In the genomic region with DNA sequence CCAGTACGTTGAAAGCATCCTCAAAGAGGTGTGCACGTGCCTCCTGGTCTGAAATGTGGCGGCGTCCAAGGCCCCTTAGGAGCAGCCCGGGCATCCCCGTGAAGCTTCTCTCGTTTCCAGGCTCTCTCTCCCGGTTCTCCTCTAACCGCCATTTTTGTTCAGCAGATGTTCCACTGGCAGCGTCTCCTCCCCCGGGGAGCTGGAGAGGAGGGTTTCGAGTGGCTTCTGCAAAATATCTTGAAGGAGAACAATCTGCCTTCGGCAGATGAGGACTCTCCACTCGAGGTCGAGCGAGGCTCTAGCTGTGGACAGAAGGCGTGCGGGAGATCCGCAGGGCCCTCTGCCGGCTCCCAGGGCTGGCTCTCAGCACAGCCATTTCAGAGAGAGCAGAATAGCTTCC, we compare ENCODE assay signal across 15 mouse cellular contexts.
DNase-seq lines count a peak whose midpoint lies in the region; ATAC-seq and TF ChIP-seq lines count a peak whose summit lies in the region.
"Had no signal": no experiment of that assay in that cellular context is flagged by ENCODE, and none has a peak within 500 bp of the region (broad histone marks: within the 10 kb centered on the region; RNA-seq: fewer than 3 reads in every experiment).

No protein-coding gene starts in this region.

- no peak overlapping the region for H3K4me3 ChIP-seq in midbrain, embryonic 13.5 days (replicated peaks)
- no peak overlapping the region for H3K4me3 ChIP-seq in midbrain, postnatal 0 days (ENCODE audit: low read depth, low read length)
- no peak overlapping the region for H3K4me3 ChIP-seq in embryonic facial prominence, embryonic 14.5 days (ENCODE audit: low read depth, low read length)
- H3K4me3 ChIP-seq: heart, embryonic 12.5 days; liver, embryonic 12.5 days; neural tube, embryonic 15.5 days had no signal

- peak overlapping the region; percentile 47; the same call in 1 of the 2 replicates for H3K27ac ChIP-seq in midbrain, embryonic 13.5 days
- no peak overlapping the region for H3K27ac ChIP-seq in midbrain, postnatal 0 days (ENCODE audit: low read depth, low read length)
- peak overlapping the region; percentile 61 for H3K27ac ChIP-seq in embryonic facial prominence, embryonic 14.5 days (replicated peaks; ENCODE audit: low read depth, low read length)
- H3K27ac ChIP-seq: liver, embryonic 12.5 days; neural tube, embryonic 15.5 days had no signal

- TF ChIP-seq CTCF in midbrain, postnatal 0 days (IDR thresholded peaks at IDR 0.05), result no peak

- no peaks in the 10 kb centered on the region for H3K9me3 ChIP-seq in midbrain, embryonic 13.5 days
- no peaks in the 10 kb centered on the region for H3K9me3 ChIP-seq in midbrain, postnatal 0 days (ENCODE audit: low read length)
- H3K9me3 ChIP-seq in embryonic facial prominence, embryonic 14.5 days (ENCODE audit: control insufficient read depth, low read length), result no peaks in the 10 kb centered on the region
- H3K9me3 ChIP-seq: heart, embryonic 12.5 days; liver, embryonic 12.5 days; neural tube, embryonic 15.5 days had no signal

- H3K9ac ChIP-seq in midbrain, embryonic 13.5 days (replicated peaks), result no peak overlapping the region
- H3K9ac ChIP-seq in midbrain, postnatal 0 days (replicated peaks; ENCODE audit: low read length, poor library complexity, severe bottlenecking), result no peak overlapping the region
- no peak overlapping the region for H3K9ac ChIP-seq in embryonic facial prominence, embryonic 14.5 days (ENCODE audit: low read depth, low read length)
- H3K9ac ChIP-seq: heart, embryonic 12.5 days; liver, embryonic 12.5 days; neural tube, embryonic 15.5 days had no signal

- peaks cover 14% of the 10 kb centered on the region for H3K4me1 ChIP-seq in midbrain, embryonic 13.5 days (replicated peaks)
- no peaks in the 10 kb centered on the region for H3K4me1 ChIP-seq in midbrain, postnatal 0 days (ENCODE audit: insufficient read depth, low read length)
- peaks cover 13% of the 10 kb centered on the region for H3K4me1 ChIP-seq in embryonic facial prominence, embryonic 14.5 days (ENCODE audit: control insufficient read depth, insufficient read depth, low read length)

- peaks cover 6% of the 10 kb centered on the region; the same call in 1 of the 2 replicates for H3K27me3 ChIP-seq in midbrain, embryonic 13.5 days
- H3K27me3 ChIP-seq in midbrain, postnatal 0 days (ENCODE audit: insufficient read depth, low read length), result no peaks in the 10 kb centered on the region
- no peaks in the 10 kb centered on the region for H3K27me3 ChIP-seq in embryonic facial prominence, embryonic 14.5 days (replicated peaks; ENCODE audit: control insufficient read depth, insufficient read depth, low read length)
- H3K27me3 ChIP-seq: neural tube, embryonic 15.5 days had no signal

- WGBS in midbrain, embryonic 13.5 days, result 65% methylated on average over 20 of the region's 20 CpGs
- WGBS in midbrain, postnatal 0 days, result 61% methylated on average over 20 of the region's 20 CpGs
- 65% methylated on average over 20 of the region's 20 CpGs for WGBS in embryonic facial prominence, embryonic 14.5 days

- DNase-seq in gastrocnemius, postnatal 10 days, result peak; percentile 55
- no peak for DNase-seq in gastrocnemius, adult 8-10 months (ENCODE audit: low spot score in 2 of 2)
- no peak for DNase-seq in midbrain, postnatal 0 days (ENCODE audit: low spot score)
- peak; percentile 45 for DNase-seq in embryonic facial prominence, embryonic 14.5 days (ENCODE audit: low spot score)
- DNase-seq in testis, postnatal 10 days (ENCODE audit: low spot score), result peak; percentile 61
- DNase-seq in retina, embryonic 14.5 days (ENCODE audit: low spot score), result no peak
- DNase-seq: cerebellum, adult 9-10 months; kidney, postnatal 14 days; right cerebral cortex, adult 18-20 months had no signal

- no peak overlapping the region for H3K4me2 ChIP-seq in midbrain, embryonic 13.5 days (replicated peaks)
- H3K4me2 ChIP-seq in midbrain, postnatal 0 days (ENCODE audit: low read depth, low read length, poor library complexity, severe bottlenecking), result no peak overlapping the region
- H3K4me2 ChIP-seq in embryonic facial prominence, embryonic 14.5 days (ENCODE audit: low read depth, low read length), result peak overlapping the region; percentile 18; the same call in 1 of the 2 replicates
- H3K4me2 ChIP-seq: heart, embryonic 12.5 days; liver, embryonic 12.5 days; neural tube, embryonic 15.5 days had no signal

- H3K36me3 ChIP-seq in midbrain, embryonic 13.5 days, result no peaks in the 10 kb centered on the region
- H3K36me3 ChIP-seq in midbrain, postnatal 0 days (ENCODE audit: insufficient read depth, low read length), result no peaks in the 10 kb centered on the region
- H3K36me3 ChIP-seq in embryonic facial prominence, embryonic 14.5 days (ENCODE audit: control insufficient read depth, insufficient read depth, low read length), result no peaks in the 10 kb centered on the region
- H3K36me3 ChIP-seq: heart, embryonic 12.5 days; liver, embryonic 12.5 days; neural tube, embryonic 15.5 days had no signal

- no peak for ATAC-seq in midbrain, embryonic 13.5 days
- ATAC-seq in midbrain, postnatal 0 days (ENCODE audit: low FRiP score), result no peak
- no peak for ATAC-seq in embryonic facial prominence, embryonic 14.5 days (ENCODE audit: low read depth)
- ATAC-seq: inflammation-experienced regulatory T-cells, adult 6 months; liver, embryonic 12.5 days; lung, postnatal 0 days had no signal

Comparison
In these comparisons a context has a peak if more than half of its experiments do, and no peak if none do; other contexts are left out.
1. DNase-seq: peak in gastrocnemius, postnatal 10 days (single experiment), embryonic facial prominence, embryonic 14.5 days (single experiment) and testis, postnatal 10 days (single experiment); none in gastrocnemius, adult 8-10 months (0 of 2), midbrain, postnatal 0 days (single experiment) and retina, embryonic 14.5 days (single experiment).